Mouse (Mus musculus): ENCODE results near the gene Sct. TPM values are rescaled to one million over a fixed set of nuclear protein-coding genes. Genes with fewer than 3 reads are reported as not detected.

Gene Sct
- total and polyA plus RNA-seq, 2 experiments from 2014 or later: 1.0 TPM; not detected in 1

DNA sequence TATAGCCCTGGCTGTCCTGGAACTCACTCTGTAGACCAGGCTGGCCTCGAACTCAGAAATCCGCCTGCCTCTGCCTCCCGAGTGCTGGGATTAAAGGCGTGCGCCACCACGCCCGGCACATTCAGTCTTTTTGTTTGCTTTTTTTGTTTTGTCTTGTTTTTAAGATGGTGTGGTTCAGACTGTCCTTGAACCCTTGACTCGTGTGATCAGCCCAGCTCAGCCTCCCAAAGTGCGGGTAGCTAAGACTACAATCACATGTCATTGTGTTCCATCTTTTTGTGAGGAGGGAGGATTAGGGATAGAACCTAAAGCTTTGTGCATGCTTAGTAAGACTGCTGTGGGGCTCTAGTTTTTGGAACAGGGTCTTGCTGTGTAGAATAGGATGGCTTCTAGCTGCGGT lies 47.4 kb downstream of the Sct start:
- no peak overlapping the region for H3K4me2 ChIP-seq (ENCODE audit: low read depth, low read length)
- H3K9ac ChIP-seq (replicated peaks; ENCODE audit: low read depth, low read length): no peak overlapping the region
- H3K4me1 ChIP-seq (ENCODE audit: control insufficient read depth, insufficient read depth): peaks cover 17% of the 10 kb centered on the region
- DNase-seq (ENCODE audit: low spot score) (no peak), ATAC-seq (ENCODE audit: insufficient read depth, low read depth) (no peak)
- H3K27me3 ChIP-seq (ENCODE audit: control insufficient read depth, insufficient read depth, low read length): no peaks in the 10 kb centered on the region
- H3K4me3 ChIP-seq (ENCODE audit: low read depth, low read length): no peak overlapping the region
- no peak overlapping the region for H3K27ac ChIP-seq (ENCODE audit: low read depth)
- peaks cover 60% of the 10 kb centered on the region for H3K36me3 ChIP-seq (replicated peaks; ENCODE audit: control insufficient read depth, insufficient read depth, low read length)
- WGBS: 88% methylated on average over 10 of the region's 10 CpGs
- H3K9me3 ChIP-seq (replicated peaks; ENCODE audit: control insufficient read depth, low read length): no peaks in the 10 kb centered on the region
- TF ChIP-seq CTCF (IDR thresholded peaks at IDR 0.05; ENCODE audit: low read depth) (no peak), EP300 (IDR thresholded peaks at IDR 0.05; ENCODE audit: low read depth) (no peak)

DNA sequence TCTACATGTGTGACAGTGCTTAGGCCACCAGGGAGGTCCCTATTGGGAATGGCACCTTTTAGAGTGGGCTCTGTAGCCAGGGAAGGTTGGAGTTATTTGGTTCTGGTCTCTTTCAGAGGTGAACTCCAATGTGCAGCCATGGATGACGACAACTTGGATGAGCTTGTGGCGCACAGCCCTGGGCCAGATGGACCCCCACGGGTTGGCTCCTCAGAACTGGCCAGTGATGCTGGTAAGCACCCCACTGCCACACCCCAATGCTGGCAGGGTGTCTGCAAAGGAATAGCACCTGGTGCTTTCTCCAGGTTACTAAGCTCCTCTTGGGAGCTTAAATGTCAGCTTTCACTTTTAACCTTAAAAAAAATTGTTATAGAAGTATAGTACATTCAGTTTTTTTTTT lies 47.8 kb downstream of the Sct start:
- DNase-seq (ENCODE audit: low spot score) (no peak), ATAC-seq (ENCODE audit: insufficient read depth, low read depth) (no peak)
- Histone ChIP-seq H3K4me1 (ENCODE audit: control insufficient read depth, insufficient read depth) (peaks cover 17% of the 10 kb centered on the region), H3K27me3 (ENCODE audit: control insufficient read depth, insufficient read depth, low read length) (no peaks in the 10 kb centered on the region), H3K9me3 (replicated peaks; ENCODE audit: control insufficient read depth, low read length) (no peaks in the 10 kb centered on the region), H3K36me3 (replicated peaks; ENCODE audit: control insufficient read depth, insufficient read depth, low read length) (peaks cover 56% of the 10 kb centered on the region), H3K27ac (ENCODE audit: low read depth) (no peak overlapping the region), H3K4me3 (ENCODE audit: low read depth, low read length) (no peak overlapping the region), H3K9ac (replicated peaks; ENCODE audit: low read depth, low read length) (no peak overlapping the region), H3K4me2 (ENCODE audit: low read depth, low read length) (no peak overlapping the region)
- TF ChIP-seq EP300 (IDR thresholded peaks at IDR 0.05; ENCODE audit: low read depth) (no peak), CTCF (IDR thresholded peaks at IDR 0.05; ENCODE audit: low read depth) (no peak)
- WGBS: 92% methylated on average over 3 of the region's 3 CpGs

DNA sequence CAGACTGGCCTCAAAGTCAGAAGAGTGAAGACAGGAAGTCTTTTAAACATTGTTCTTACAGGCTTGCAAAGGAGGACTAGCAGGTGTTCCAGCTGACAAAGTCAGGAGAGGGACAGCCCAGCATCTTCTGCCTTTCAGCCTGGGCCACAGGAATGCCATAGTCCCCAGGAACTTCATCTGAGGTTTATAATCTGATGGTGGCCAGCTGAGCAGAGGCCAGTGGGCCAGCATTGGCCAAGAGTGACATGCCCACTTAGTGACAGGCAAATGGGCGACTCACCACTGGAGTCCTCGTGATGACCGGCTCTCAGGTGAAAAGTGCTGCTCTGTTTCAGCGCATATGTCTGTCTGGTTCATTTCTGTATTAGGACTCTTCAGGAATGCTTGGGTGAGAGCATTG lies 48.4 kb downstream of the Sct start:
- no peaks in the 10 kb centered on the region for H3K9me3 ChIP-seq (replicated peaks; ENCODE audit: control insufficient read depth, low read length)
- H3K4me3 ChIP-seq (ENCODE audit: low read depth, low read length): no peak overlapping the region
- no peak overlapping the region for H3K4me2 ChIP-seq (ENCODE audit: low read depth, low read length)
- peaks cover 52% of the 10 kb centered on the region for H3K36me3 ChIP-seq (replicated peaks; ENCODE audit: control insufficient read depth, insufficient read depth, low read length)
- DNase-seq (ENCODE audit: low spot score): no peak
- no peak for TF ChIP-seq CTCF (IDR thresholded peaks at IDR 0.05; ENCODE audit: low read depth)
- no peak for TF ChIP-seq EP300 (IDR thresholded peaks at IDR 0.05; ENCODE audit: low read depth)
- peaks cover 17% of the 10 kb centered on the region for H3K4me1 ChIP-seq (ENCODE audit: control insufficient read depth, insufficient read depth)
- no peak overlapping the region for H3K27ac ChIP-seq (ENCODE audit: low read depth)
- WGBS: 87% methylated on average over 4 of the region's 4 CpGs
- H3K9ac ChIP-seq (replicated peaks; ENCODE audit: low read depth, low read length): no peak overlapping the region
- no peak for ATAC-seq (ENCODE audit: insufficient read depth, low read depth)
- H3K27me3 ChIP-seq (ENCODE audit: control insufficient read depth, insufficient read depth, low read length): no peaks in the 10 kb centered on the region

DNA sequence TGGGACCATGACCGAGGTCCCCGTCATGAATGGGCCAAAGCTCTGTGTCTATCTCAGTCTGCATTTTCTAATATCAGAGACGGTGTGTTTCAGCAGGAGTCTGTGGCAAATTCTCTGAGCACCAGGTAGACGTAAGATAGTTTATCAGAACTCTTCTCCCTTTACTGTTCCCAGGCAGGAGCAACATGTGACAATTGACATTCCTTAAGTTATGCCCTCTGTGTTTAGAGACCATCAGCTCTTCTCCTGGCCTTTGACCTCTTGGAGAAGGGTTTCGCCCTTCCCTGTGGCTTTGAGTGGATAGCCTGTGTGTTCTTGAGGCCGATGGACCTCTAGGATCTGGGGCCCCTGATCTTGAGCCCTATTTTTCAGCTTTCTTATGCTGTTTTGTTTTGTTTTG lies 49.2 kb downstream of the Sct start:
- peak overlapping the region; percentile 96 for H3K4me3 ChIP-seq (ENCODE audit: low read depth, low read length)

More for the DNA sequence above, 49.2 kb downstream of the Sct start:
- Histone ChIP-seq H3K4me1 (ENCODE audit: control insufficient read depth, insufficient read depth) (peaks cover 17% of the 10 kb centered on the region), H3K9ac (replicated peaks; ENCODE audit: low read depth, low read length) (peak overlapping the region; percentile 95), H3K27me3 (ENCODE audit: control insufficient read depth, insufficient read depth, low read length) (no peaks in the 10 kb centered on the region), H3K36me3 (replicated peaks; ENCODE audit: control insufficient read depth, insufficient read depth, low read length) (peaks cover 44% of the 10 kb centered on the region), H3K4me2 (ENCODE audit: low read depth, low read length) (peak overlapping the region; percentile 89), H3K27ac (ENCODE audit: low read depth) (no peak overlapping the region), H3K9me3 (replicated peaks; ENCODE audit: control insufficient read depth, low read length) (no peaks in the 10 kb centered on the region)
- TF ChIP-seq CTCF (IDR thresholded peaks at IDR 0.05; ENCODE audit: low read depth) (no peak), EP300 (IDR thresholded peaks at IDR 0.05; ENCODE audit: low read depth) (no peak)
- no peak for DNase-seq (ENCODE audit: low spot score)
- ATAC-seq (ENCODE audit: insufficient read depth, low read depth): no peak
- 31% methylated on average over 6 of the region's 6 CpGs for WGBS

Other genes with a start within 250 kb of the Sct start
- 0.43 TPM in 1 of 2 replicates, not detected in the other for gene B4galnt4, start 218.0 kb downstream of the Sct start, total RNA-seq (2014; rRNA removed; ENCODE audit: low replicate concordance)
- gene B4galnt4, start 218.0 kb downstream of the Sct start, polyA plus RNA-seq (2015; fragmentation: Nextera tagmentation; extraction: Ambion mirVana): 0.10 TPM in 1 of 2 replicates, not detected in the other
- gene Pkp3, start 200.9 kb downstream of the Sct start, total RNA-seq (2014; rRNA removed; ENCODE audit: low replicate concordance): 3.8 TPM in 1 of 2 replicates, not detected in the other
- 0.19 and 0.20 TPM in 2 replicates for gene Pkp3, start 200.9 kb downstream of the Sct start, polyA plus RNA-seq (2015; fragmentation: Nextera tagmentation; extraction: Ambion mirVana)
- gene Sigirr, start 178.6 kb downstream of the Sct start, total RNA-seq (2014; rRNA removed; ENCODE audit: low replicate concordance): 10.3 and 16.8 TPM in 2 replicates
- gene Sigirr, start 178.6 kb downstream of the Sct start, polyA plus RNA-seq (2015; fragmentation: Nextera tagmentation; extraction: Ambion mirVana): 4.2 and 5.1 TPM in 2 replicates
- not detected in 2 replicates for gene Ano9, start 161.3 kb downstream of the Sct start, total RNA-seq (2014; rRNA removed; ENCODE audit: low replicate concordance)
- 0.04 and 0.07 TPM in 2 replicates for gene Ano9, start 161.3 kb downstream of the Sct start, polyA plus RNA-seq (2015; fragmentation: Nextera tagmentation; extraction: Ambion mirVana)
- gene Ptdss2, start 156.8 kb downstream of the Sct start, total RNA-seq (2014; rRNA removed; ENCODE audit: low replicate concordance): 22.3 and 35.5 TPM in 2 replicates
- gene Ptdss2, start 156.8 kb downstream of the Sct start, polyA plus RNA-seq (2015; fragmentation: Nextera tagmentation; extraction: Ambion mirVana): 54.8 and 56.9 TPM in 2 replicates
- gene Rnh1, start 106.3 kb downstream of the Sct start, total RNA-seq (2014; rRNA removed; ENCODE audit: low replicate concordance): 157 and 172 TPM in 2 replicates
- gene Rnh1, start 106.3 kb downstream of the Sct start, polyA plus RNA-seq (2015; fragmentation: Nextera tagmentation; extraction: Ambion mirVana): 88.3 and 90.2 TPM in 2 replicates
- 72.2 and 74.9 TPM in 2 replicates for gene Hras, start 85.1 kb downstream of the Sct start, total RNA-seq (2014; rRNA removed; ENCODE audit: low replicate concordance)
- gene Hras, start 85.1 kb downstream of the Sct start, polyA plus RNA-seq (2015; fragmentation: Nextera tagmentation; extraction: Ambion mirVana): 73.5 and 78.9 TPM in 2 replicates
- 1.1 and 5.6 TPM in 2 replicates for gene Lrrc56, start 85.0 kb downstream of the Sct start, total RNA-seq (2014; rRNA removed; ENCODE audit: low replicate concordance)
- gene Lrrc56, start 85.0 kb downstream of the Sct start, polyA plus RNA-seq (2015; fragmentation: Nextera tagmentation; extraction: Ambion mirVana): 2.9 TPM in 2 replicates
- 0.12 TPM in 1 of 2 replicates, not detected in the other for gene Lmntd2, start 65.1 kb downstream of the Sct start, total RNA-seq (2014; rRNA removed; ENCODE audit: low replicate concordance)
- 0.07 and 0.15 TPM in 2 replicates for gene Lmntd2, start 65.1 kb downstream of the Sct start, polyA plus RNA-seq (2015; fragmentation: Nextera tagmentation; extraction: Ambion mirVana)
- 6.7 and 43.2 TPM in 2 replicates for gene Rassf7, start 63.3 kb downstream of the Sct start, total RNA-seq (2014; rRNA removed; ENCODE audit: low replicate concordance)
- gene Rassf7, start 63.3 kb downstream of the Sct start, polyA plus RNA-seq (2015; fragmentation: Nextera tagmentation; extraction: Ambion mirVana): 5.8 and 7.1 TPM in 2 replicates
- gene Phrf1, start 50.3 kb downstream of the Sct start, total RNA-seq (2014; rRNA removed; ENCODE audit: low replicate concordance): 28.9 and 31.9 TPM in 2 replicates
- gene Phrf1, start 50.3 kb downstream of the Sct start, polyA plus RNA-seq (2015; fragmentation: Nextera tagmentation; extraction: Ambion mirVana): 17.4 and 20.4 TPM in 2 replicates
- 10.0 and 18.8 TPM in 2 replicates for gene Irf7, start 12.7 kb downstream of the Sct start, total RNA-seq (2014; rRNA removed; ENCODE audit: low replicate concordance)
- gene Irf7, start 12.7 kb downstream of the Sct start, polyA plus RNA-seq (2015; fragmentation: Nextera tagmentation; extraction: Ambion mirVana): 6.2 and 7.5 TPM in 2 replicates
- not detected in 2 replicates for gene Cdhr5, start 2.3 kb downstream of the Sct start, total RNA-seq (2014; rRNA removed; ENCODE audit: low replicate concordance)
- not detected in 2 replicates for gene Cdhr5, start 2.3 kb downstream of the Sct start, polyA plus RNA-seq (2015; fragmentation: Nextera tagmentation; extraction: Ambion mirVana)
- not detected in 2 replicates for gene Drd4, start 12.9 kb upstream of the Sct start, total RNA-seq (2014; rRNA removed; ENCODE audit: low replicate concordance)
- gene Drd4, start 12.9 kb upstream of the Sct start, polyA plus RNA-seq (2015; fragmentation: Nextera tagmentation; extraction: Ambion mirVana): 0.07 TPM in 1 of 2 replicates, not detected in the other
- 26.4 and 30.6 TPM in 2 replicates for gene Deaf1, start 48.6 kb upstream of the Sct start, total RNA-seq (2014; rRNA removed; ENCODE audit: low replicate concordance)
- gene Deaf1, start 48.6 kb upstream of the Sct start, polyA plus RNA-seq (2015; fragmentation: Nextera tagmentation; extraction: Ambion mirVana): 21.2 and 22.0 TPM in 2 replicates
- 23.6 and 33.0 TPM in 2 replicates for gene Tmem80, start 48.6 kb upstream of the Sct start, total RNA-seq (2014; rRNA removed; ENCODE audit: low replicate concordance)
- gene Tmem80, start 48.6 kb upstream of the Sct start, polyA plus RNA-seq (2015; fragmentation: Nextera tagmentation; extraction: Ambion mirVana): 29.8 and 29.9 TPM in 2 replicates
- gene Eps8l2, start 59.7 kb upstream of the Sct start, total RNA-seq (2014; rRNA removed; ENCODE audit: low replicate concordance): 2.7 and 8.9 TPM in 2 replicates
- 0.67 and 0.69 TPM in 2 replicates for gene Eps8l2, start 59.7 kb upstream of the Sct start, polyA plus RNA-seq (2015; fragmentation: Nextera tagmentation; extraction: Ambion mirVana)
- gene Taldo1, start 113.1 kb upstream of the Sct start, total RNA-seq (2014; rRNA removed; ENCODE audit: low replicate concordance): 151 and 173 TPM in 2 replicates
- gene Taldo1, start 113.1 kb upstream of the Sct start, polyA plus RNA-seq (2015; fragmentation: Nextera tagmentation; extraction: Ambion mirVana): 225 and 238 TPM in 2 replicates
- 29.4 and 32.7 TPM in 2 replicates for gene Gatd1, start 135.0 kb upstream of the Sct start, total RNA-seq (2014; rRNA removed; ENCODE audit: low replicate concordance)
- gene Gatd1, start 135.0 kb upstream of the Sct start, polyA plus RNA-seq (2015; fragmentation: Nextera tagmentation; extraction: Ambion mirVana): 19.9 and 24.2 TPM in 2 replicates
- 0.27 and 3.2 TPM in 2 replicates for gene Cend1, start 150.4 kb upstream of the Sct start, total RNA-seq (2014; rRNA removed; ENCODE audit: low replicate concordance)
- 1.7 and 1.8 TPM in 2 replicates for gene Cend1, start 150.4 kb upstream of the Sct start, polyA plus RNA-seq (2015; fragmentation: Nextera tagmentation; extraction: Ambion mirVana)
- gene Slc25a22, start 158.8 kb upstream of the Sct start, total RNA-seq (2014; rRNA removed; ENCODE audit: low replicate concordance): 9.7 and 17.7 TPM in 2 replicates
- gene Slc25a22, start 158.8 kb upstream of the Sct start, polyA plus RNA-seq (2015; fragmentation: Nextera tagmentation; extraction: Ambion mirVana): 11.8 and 13.1 TPM in 2 replicates
- gene Pidd1, start 164.9 kb upstream of the Sct start, total RNA-seq (2014; rRNA removed; ENCODE audit: low replicate concordance): 0.15 and 2.0 TPM in 2 replicates
- gene Pidd1, start 164.9 kb upstream of the Sct start, polyA plus RNA-seq (2015; fragmentation: Nextera tagmentation; extraction: Ambion mirVana): 1.7 and 2.3 TPM in 2 replicates
- gene Rplp2, start 168.2 kb upstream of the Sct start, total RNA-seq (2014; rRNA removed; ENCODE audit: low replicate concordance): 302 and 309 TPM in 2 replicates
- 880 and 926 TPM in 2 replicates for gene Rplp2, start 168.2 kb upstream of the Sct start, polyA plus RNA-seq (2015; fragmentation: Nextera tagmentation; extraction: Ambion mirVana)
- gene Pnpla2, start 176.1 kb upstream of the Sct start, total RNA-seq (2014; rRNA removed; ENCODE audit: low replicate concordance): 47.9 and 63.8 TPM in 2 replicates
- gene Pnpla2, start 176.1 kb upstream of the Sct start, polyA plus RNA-seq (2015; fragmentation: Nextera tagmentation; extraction: Ambion mirVana): 157 and 159 TPM in 2 replicates
- 6.2 and 134 TPM in 2 replicates for gene Cracr2b, start 182.0 kb upstream of the Sct start, total RNA-seq (2014; rRNA removed; ENCODE audit: low replicate concordance)
- 23.9 and 24.2 TPM in 2 replicates for gene Cracr2b, start 182.0 kb upstream of the Sct start, polyA plus RNA-seq (2015; fragmentation: Nextera tagmentation; extraction: Ambion mirVana)
- 288 and 323 TPM in 2 replicates for gene Cd151, start 188.3 kb upstream of the Sct start, total RNA-seq (2014; rRNA removed; ENCODE audit: low replicate concordance)
- gene Cd151, start 188.3 kb upstream of the Sct start, polyA plus RNA-seq (2015; fragmentation: Nextera tagmentation; extraction: Ambion mirVana): 37.8 and 39.7 TPM in 2 replicates
- 17.4 and 32.3 TPM in 2 replicates for gene Polr2l, start 196.0 kb upstream of the Sct start, total RNA-seq (2014; rRNA removed; ENCODE audit: low replicate concordance)
- 77.6 and 81.3 TPM in 2 replicates for gene Polr2l, start 196.0 kb upstream of the Sct start, polyA plus RNA-seq (2015; fragmentation: Nextera tagmentation; extraction: Ambion mirVana)
- gene Tspan4, start 196.1 kb upstream of the Sct start, total RNA-seq (2014; rRNA removed; ENCODE audit: low replicate concordance): 84.2 and 87.8 TPM in 2 replicates
- 72.2 and 72.3 TPM in 2 replicates for gene Tspan4, start 196.1 kb upstream of the Sct start, polyA plus RNA-seq (2015; fragmentation: Nextera tagmentation; extraction: Ambion mirVana)